Mouse (Mus musculus) skeletal muscle tissue, postnatal 0 days (tissue): Measurements from ENCODE around the gene Cenpv. TPM values are rescaled to one million over a fixed set of nuclear protein-coding genes. Genes with fewer than 3 reads are reported as not detected.

ENCODE experiments used
- polyA plus RNA-seq: library from polyadenylated mRNA; unstranded; fragments of >200 nt; fragmentation: Nextera tagmentation; extraction: Ambion mirVana; gene quantifications from 2 replicates; pipeline ENCODE4 v1.2.1, GENCODE M21; 2015

Cenpv gene
- 14.1 and 17.5 TPM in 2 replicates for polyA plus RNA-seq

DNA sequence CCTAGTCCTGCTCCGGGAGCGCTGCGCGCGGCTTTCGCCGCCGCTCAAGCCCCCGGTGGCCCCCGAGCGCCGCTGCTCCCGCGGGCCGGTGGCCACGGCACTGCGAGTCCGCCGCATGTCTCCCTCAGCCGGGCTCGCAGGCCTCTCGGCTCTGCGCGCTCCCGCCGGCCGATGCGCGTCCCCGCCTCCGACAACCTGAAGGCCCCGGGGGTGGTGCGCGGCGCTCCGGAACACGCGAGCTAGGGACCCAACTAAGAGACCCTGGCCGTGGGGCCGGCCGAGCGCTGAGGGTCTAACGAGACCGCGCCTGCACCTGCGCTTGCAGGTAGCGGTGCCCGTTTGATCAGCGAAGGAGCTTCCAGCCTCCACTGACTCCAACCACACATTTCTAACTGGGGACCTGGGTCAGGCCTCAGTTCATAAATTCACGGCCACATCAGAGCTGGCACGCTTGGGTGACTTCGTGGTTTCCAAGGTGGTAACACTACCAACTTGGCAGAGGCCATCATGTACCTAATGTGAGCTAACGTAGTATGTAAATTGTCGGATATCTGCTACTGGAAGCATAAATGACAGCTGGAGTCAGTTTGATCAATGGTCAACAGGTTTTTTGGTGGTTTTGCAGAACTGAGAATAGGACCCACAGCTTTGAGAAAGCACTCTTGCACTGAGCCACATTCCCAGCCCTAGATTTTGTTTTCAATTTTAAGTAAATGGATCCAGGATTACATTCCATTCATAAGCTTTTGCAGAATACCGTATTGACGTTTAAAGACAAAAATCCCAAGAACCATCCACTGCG is at the start of gene Cenpv:
Gene Cenpv (minus strand): TSS at position 173 of the 802 bp plus-strand sequence.

GRCm38 (mm10) chr11:62573959-62574702 is 35.1 kb upstream of the Cenpv start, which contains the start of gene Trpv2:
Gene Trpv2 (plus strand): TSS chr11:62574486.

GRCm38 (mm10) chr11:62550727-62551225 is 11.7 kb upstream of the Cenpv start, which contains the start of gene Ubb:
Gene Ubb (plus strand): TSS chr11:62551171.

Other genes with a start within 250 kb of the Cenpv start
- gene Pigl, start 80.8 kb downstream of the Cenpv start, polyA plus RNA-seq = 4.4 TPM in 2 replicates
- gene Ncor1, start 80.7 kb downstream of the Cenpv start, polyA plus RNA-seq = 81.7 and 84.1 TPM in 2 replicates
- 2,098 and 2,277 TPM in 2 replicates for gene Ubb, start 11.9 kb upstream of the Cenpv start, polyA plus RNA-seq
- gene Trpv2, start 35.2 kb upstream of the Cenpv start, polyA plus RNA-seq = 3.5 and 5.6 TPM in 2 replicates
- gene Lrrc75a, start 109.3 kb upstream of the Cenpv start, polyA plus RNA-seq = 16.4 and 17.5 TPM in 2 replicates
- gene Mmgt2, start 109.4 kb upstream of the Cenpv start, polyA plus RNA-seq = 25.1 and 25.6 TPM in 2 replicates
- 2.5 and 2.9 TPM in 2 replicates for gene Zfp287, start 192.6 kb upstream of the Cenpv start, polyA plus RNA-seq
- gene Gm10428, start 213.8 kb upstream of the Cenpv start, polyA plus RNA-seq = not detected in 2 replicates